8 mouse cellular contexts compared by ENCODE assay signal in the genomic region with DNA sequence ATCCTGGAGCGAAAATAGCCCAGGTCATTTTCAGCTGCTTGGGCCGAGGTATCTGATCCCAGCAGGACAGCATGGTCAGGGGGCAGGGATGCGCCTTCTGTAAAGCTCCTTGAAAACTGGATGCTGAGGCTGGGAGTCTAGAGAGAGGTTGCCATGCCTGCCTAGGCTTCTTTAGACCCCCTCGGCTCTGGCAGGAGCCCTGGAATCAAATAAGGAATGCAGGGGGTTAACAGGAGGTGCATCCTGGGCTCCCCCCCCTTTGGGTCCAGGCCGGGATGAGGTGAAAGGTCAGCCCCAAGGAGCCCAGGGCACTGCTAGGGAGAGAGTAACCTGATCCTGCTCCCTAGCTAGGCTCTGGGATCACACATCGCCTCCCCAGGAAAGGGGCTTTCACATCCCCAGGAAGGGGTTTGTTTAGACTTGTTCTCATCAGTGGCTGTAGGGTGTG. TPM values are rescaled to one million over a fixed set of nuclear protein-coding genes. Genes with fewer than 3 reads are reported as not detected.
A peak's percentile ranks its signal among the peaks of the same experiment; 100 is the strongest.
DNase-seq lines count a peak whose midpoint lies in the region; ATAC-seq and TF ChIP-seq lines count a peak whose summit lies in the region.

No protein-coding gene starts in this region.

- TF ChIP-seq POLR2A in lung, adult 2 months (IDR thresholded peaks at IDR 0.05; ENCODE audit: borderline replicate concordance, extremely low read depth, low read depth, low read length) = no peak

- H3K27me3 ChIP-seq in heart, embryonic 10.5 days (ENCODE audit: insufficient read depth, poor library complexity, severe bottlenecking) = no peaks in the 10 kb centered on the region
- no peaks in the 10 kb centered on the region for H3K27me3 ChIP-seq in lung, embryonic 15.5 days
- H3K27me3 ChIP-seq in midbrain, embryonic 10.5 days (ENCODE audit: low read depth, poor library complexity, severe bottlenecking) = peaks cover 26% of the 10 kb centered on the region

- no peaks in the 10 kb centered on the region for H3K36me3 ChIP-seq in heart, embryonic 10.5 days
- no peaks in the 10 kb centered on the region for H3K36me3 ChIP-seq in lung, embryonic 15.5 days
- no peaks in the 10 kb centered on the region for H3K36me3 ChIP-seq in midbrain, embryonic 10.5 days

- H3K4me3 ChIP-seq in heart, embryonic 10.5 days = peak overlapping the region; percentile 83
- no peak overlapping the region for H3K4me3 ChIP-seq in lung, embryonic 15.5 days
- no peak overlapping the region for H3K4me3 ChIP-seq in lung, adult 2 months (replicated peaks; ENCODE audit: extremely low read depth, low read depth, low read length)
- H3K4me3 ChIP-seq in midbrain, embryonic 10.5 days = 0 out of 2 replicates have a peak overlapping the region, but pooled peaks have one; percentile 19

- ATAC-seq in lung, embryonic 15.5 days (ENCODE audit: borderline replicate concordance, extremely low read depth, low FRiP score, low TSS enrichment) = no peak

- peaks cover 99% of the 10 kb centered on the region for H3K4me1 ChIP-seq in heart, embryonic 10.5 days
- H3K4me1 ChIP-seq in lung, embryonic 15.5 days = peaks cover 99% of the 10 kb centered on the region
- peaks cover 22% of the 10 kb centered on the region for H3K4me1 ChIP-seq in lung, adult 2 months (ENCODE audit: control insufficient read depth, insufficient read depth, low read length)
- peaks cover 99% of the 10 kb centered on the region for H3K4me1 ChIP-seq in midbrain, embryonic 10.5 days

- no peak for DNase-seq in heart, embryonic 10.5 days (ENCODE audit: low spot score)
- no peak for DNase-seq in heart, adult 8-10 months (ENCODE audit: low spot score)
- DNase-seq in lung, adult 2 months = no peak
- peak; percentile 36 for DNase-seq in midbrain, embryonic 10.5 days (ENCODE audit: low spot score)
- peak; percentile 69 for DNase-seq in yolk sac, embryonic 10.5 days (ENCODE audit: low spot score)
- no peak for DNase-seq in adrenal gland, adult (ENCODE audit: inconsistent age in 2 of 2, low spot score in 1 of 2)
- no peak for DNase-seq in layer of hippocampus, postnatal 25 days (ENCODE audit: extremely low spot score in 1 of 2, low spot score in 1 of 2)

- peak overlapping the region; percentile 96 for H3K27ac ChIP-seq in heart, embryonic 10.5 days
- H3K27ac ChIP-seq in lung, embryonic 15.5 days = peak overlapping the region; percentile 91
- peak overlapping the region; percentile 89 for H3K27ac ChIP-seq in midbrain, embryonic 10.5 days (replicated peaks)

- TF ChIP-seq CTCF in lung, adult 2 months (IDR thresholded peaks at IDR 0.05; ENCODE audit: insufficient read depth, low read length) = no peak

- WGBS in heart, embryonic 10.5 days = 7% methylated on average over 6 of the region's 6 CpGs
- 31% methylated on average over 6 of the region's 6 CpGs for WGBS in lung, embryonic 15.5 days
- WGBS in lung, adult 2 months = 51% methylated on average over 6 of the region's 6 CpGs
- 2% methylated on average over 6 of the region's 6 CpGs for WGBS in midbrain, embryonic 10.5 days

- H3K4me2 ChIP-seq in lung, embryonic 15.5 days = peak overlapping the region; percentile 94

- peak overlapping the region; percentile 7; the same call in 1 of the 2 replicates for H3K9ac ChIP-seq in lung, embryonic 15.5 days

- no peaks in the 10 kb centered on the region for H3K9me3 ChIP-seq in heart, embryonic 10.5 days
- H3K9me3 ChIP-seq in lung, embryonic 15.5 days = no peaks in the 10 kb centered on the region
- H3K9me3 ChIP-seq in midbrain, embryonic 10.5 days (replicated peaks) = no peaks in the 10 kb centered on the region

RNA-seq across cellular contexts. Expression of gene Ahdc1, which starts 33.6 kb away (rescaled TPM):
- polyA plus RNA-seq in heart, embryonic 10.5 days (2016; fragmentation: Nextera tagmentation; extraction: Ambion mirVana) = 8.4 and 12.2 TPM in 2 replicates
- 10 to 100 TPM; 37.5 to 52.5 (median 45.0) TPM for total RNA-seq in heart, adult 8-10 months (2022)
- 8.5 and 10.5 TPM in 2 replicates for polyA plus RNA-seq in lung, embryonic 15.5 days (2015; fragmentation: Nextera tagmentation; extraction: Ambion mirVana)
- polyA plus RNA-seq in lung, adult 2 months (2012; rRNA removed) = 25.8 and 28.7 TPM in 2 replicates
- polyA plus RNA-seq in midbrain, embryonic 10.5 days (2016; fragmentation: Nextera tagmentation; extraction: Ambion mirVana) = 5.7 and 5.8 TPM in 2 replicates
- 100 to 1,000 TPM in 1 of 2 experiments, 10 to 100 TPM in 1; 96.9 to 109 TPM for total RNA-seq in layer of hippocampus, postnatal 25 days (2021)

Comparison
In these comparisons a context has a peak if more than half of its experiments do, and no peak if none do; other contexts are left out.
1. DNase-seq: peak in midbrain, embryonic 10.5 days (single experiment) and yolk sac, embryonic 10.5 days (single experiment); none in heart, embryonic 10.5 days (single experiment), heart, adult 8-10 months (single experiment), lung, adult 2 months (single experiment), adrenal gland, adult (0 of 2) and layer of hippocampus, postnatal 25 days (0 of 2).
2. H3K4me3 ChIP-seq: peak in heart, embryonic 10.5 days (single experiment) and midbrain, embryonic 10.5 days (single experiment); none in lung, embryonic 15.5 days (single experiment) and lung, adult 2 months (single experiment).
3. Peak in every context shown above with its lines, with median percentiles within 50 percentile points of each other: H3K27ac ChIP-seq.